Mouse (Mus musculus) layer of hippocampus, postnatal 25 days (tissue): ENCODE measurements around the gene Bcas3. TPM values are rescaled to one million over a fixed set of nuclear protein-coding genes. Genes with fewer than 3 reads are reported as not detected.

Experiments
- DNase-seq, 2 experiments: peaks; one replicate each; pipeline ENCODE4 v3.0.0; 2022; ENCODE audit warnings: mixed read lengths in 2 of 2, low spot score in 1 of 2; ENCODE audit errors: extremely low spot score in 1 of 2
- total RNA-seq, 2 experiments: library from RNA; stranded (reverse); gene quantifications; 2 replicates each; pipeline ENCODE4 v1.2.3; 2021

Bcas3 gene
- 10 to 100 TPM; 67.5 to 68.6 TPM for total RNA-seq

- DNase-seq = peak; percentile 90 to 94
These were observed at the start of gene Bcas3 for GRCm38 (mm10) chr11:85352539-85353380. TSS of gene Bcas3 (plus strand) at chr11:85353167.

- DNase-seq = no peak
These were observed 46.2 kb upstream of the Bcas3 start for GRCm38 (mm10) chr11:85306577-85307260.

GRCm38 (mm10) chr11:85308799-85309198 lies 44.2 kb upstream of the Bcas3 start:
- no peak for DNase-seq

- no peak for DNase-seq
These were observed 42.6 kb upstream of the Bcas3 start for GRCm38 (mm10) chr11:85310407-85310712.

- peak; percentile 93 to 96 for DNase-seq
These were observed 42.0 kb upstream of the Bcas3 start, which contains the start of gene Ppm1d for GRCm38 (mm10) chr11:85310713-85311574. TSS of gene Ppm1d (plus strand) at chr11:85311244.

GRCm38 (mm10) chr11:85311645-85312490 lies 41.1 kb upstream of the Bcas3 start:
- DNase-seq = peak; percentile 21 to 26

- DNase-seq = peak in 1 of 2 experiments; percentile 28
These were observed 40.1 kb upstream of the Bcas3 start for GRCm38 (mm10) chr11:85312818-85313217.

GRCm38 (mm10) chr11:85313361-85313760 lies 39.6 kb upstream of the Bcas3 start:
- DNase-seq = no peak

- no peak for DNase-seq
These were observed 29.2 kb upstream of the Bcas3 start for GRCm38 (mm10) chr11:85323567-85324330.

GRCm38 (mm10) chr11:85328717-85329116 lies 24.2 kb upstream of the Bcas3 start:
- DNase-seq = no peak

- peak in 1 of 2 experiments; percentile 37 for DNase-seq
These were observed 23.6 kb upstream of the Bcas3 start for GRCm38 (mm10) chr11:85329167-85329894.

- peak in 1 of 2 experiments; percentile 27 for DNase-seq
These were observed 18.2 kb upstream of the Bcas3 start for GRCm38 (mm10) chr11:85334778-85335177.

GRCm38 (mm10) chr11:85339173-85339831 lies 13.7 kb upstream of the Bcas3 start:
- no peak for DNase-seq

GRCm38 (mm10) chr11:85340070-85340616 lies 12.8 kb upstream of the Bcas3 start:
- DNase-seq = no peak

GRCm38 (mm10) chr11:85353819-85354218 lies 852 bp downstream of the Bcas3 start:
- DNase-seq = no peak

- DNase-seq = no peak
These were observed 6.7 kb downstream of the Bcas3 start for GRCm38 (mm10) chr11:85359641-85360040.

- DNase-seq = no peak
These were observed 8.7 kb downstream of the Bcas3 start for GRCm38 (mm10) chr11:85361621-85362020.

GRCm38 (mm10) chr11:85366168-85366567 lies 13.2 kb downstream of the Bcas3 start:
- DNase-seq = no peak
